Mouse (Mus musculus) cerebellum, postnatal 25 days (tissue): ENCODE data around the gene Cycs.
"Not testable (repeated sequence)": the region's sequence is repeated elsewhere in the genome, so short reads cannot be mapped to it uniquely, and the experiment has no call there.

ENCODE experiments used
- DNase-seq, 2 experiments: peaks; one replicate each; pipeline ENCODE4 v3.0.0; 2021; ENCODE audit warnings: mixed read lengths in 2 of 2

The Cycs gene

DNA sequence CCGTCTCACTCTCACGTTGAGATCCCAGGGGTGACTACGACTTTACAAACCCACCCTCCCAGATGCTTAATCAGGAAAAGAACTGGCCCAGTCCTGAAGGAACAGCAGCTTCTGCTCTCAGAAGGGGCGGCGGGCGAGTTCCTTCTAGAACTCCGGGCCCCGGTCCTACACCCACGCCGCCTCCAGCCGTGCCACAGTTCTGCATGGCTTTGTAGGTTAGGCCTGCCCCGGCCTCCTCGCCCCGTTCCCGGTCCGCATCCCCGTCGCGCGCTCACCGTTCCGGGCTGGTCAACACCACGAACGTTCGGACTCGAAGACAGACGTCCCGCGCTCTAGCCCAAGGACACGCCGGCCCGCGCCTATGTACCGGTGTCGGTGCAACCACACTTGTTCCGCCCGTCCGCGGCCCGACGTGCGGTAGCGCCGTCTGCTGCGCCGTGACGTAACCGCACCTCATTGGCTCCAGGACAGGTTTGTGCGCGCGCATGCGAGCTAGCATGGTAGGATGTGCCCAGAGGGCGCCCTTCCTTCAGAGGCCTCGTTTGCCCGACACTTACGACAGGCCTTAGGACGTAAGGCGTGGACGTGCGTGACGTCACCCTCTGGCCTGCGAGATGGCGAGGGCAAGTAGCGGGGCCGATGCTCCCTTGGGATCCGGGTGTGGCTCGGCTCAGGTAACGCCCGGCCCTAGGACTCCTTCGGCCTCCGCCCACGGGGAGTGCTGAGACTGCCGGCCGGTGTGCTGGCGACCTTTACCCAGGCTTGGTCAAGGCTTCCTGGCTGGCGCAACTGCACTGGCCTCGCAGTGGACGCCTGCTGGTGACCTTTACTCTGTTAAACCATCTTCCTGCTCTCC is at the start of gene Cycs:
Cycs (minus strand) TSS at position 398 of the 856 bp plus-strand sequence.
- DNase-seq: peak; percentile 99 to 100

DNA sequence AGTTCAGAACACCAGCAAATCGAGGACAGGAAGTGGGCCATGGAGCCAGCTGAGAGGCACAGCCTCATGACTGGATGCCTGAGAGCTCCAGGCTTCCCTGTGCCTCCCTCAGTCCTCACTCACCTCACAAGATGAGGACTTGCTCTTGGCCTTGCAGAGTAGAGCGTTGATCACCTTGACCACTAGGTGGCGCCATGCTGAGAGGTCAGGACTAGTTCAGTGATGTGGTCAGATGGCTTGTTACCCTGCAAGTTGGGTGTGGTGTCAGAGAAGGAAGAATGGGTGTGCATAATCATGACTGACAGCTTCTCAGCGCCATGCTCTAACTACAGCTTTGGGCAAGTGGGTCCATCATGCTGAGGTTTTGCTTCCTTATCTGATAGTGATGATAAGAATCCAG is 35.3 kb upstream of the Cycs start:
- DNase-seq: peak; percentile 24 to 55

DNA sequence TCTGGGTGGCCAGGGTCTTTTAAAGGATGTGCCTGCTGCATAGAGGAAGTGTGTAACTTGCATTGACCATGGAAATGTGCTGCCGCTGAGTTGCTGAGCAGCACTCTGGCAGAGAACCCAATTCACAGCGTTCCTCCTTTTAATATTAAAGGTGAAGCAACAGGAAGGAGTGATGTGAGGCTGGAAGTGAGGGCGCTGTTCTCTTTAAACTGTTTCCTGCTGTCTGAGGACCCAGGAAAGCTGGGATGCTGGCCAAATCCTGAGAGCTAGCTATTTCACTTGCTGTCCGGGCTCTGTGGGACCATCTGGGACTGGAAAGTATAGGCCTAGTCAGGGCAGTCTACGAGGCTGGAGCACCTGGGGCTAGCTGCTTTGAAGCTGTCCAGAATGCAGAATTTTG is 32.2 kb upstream of the Cycs start:
- DNase-seq: peak; percentile 57 to 76

DNA sequence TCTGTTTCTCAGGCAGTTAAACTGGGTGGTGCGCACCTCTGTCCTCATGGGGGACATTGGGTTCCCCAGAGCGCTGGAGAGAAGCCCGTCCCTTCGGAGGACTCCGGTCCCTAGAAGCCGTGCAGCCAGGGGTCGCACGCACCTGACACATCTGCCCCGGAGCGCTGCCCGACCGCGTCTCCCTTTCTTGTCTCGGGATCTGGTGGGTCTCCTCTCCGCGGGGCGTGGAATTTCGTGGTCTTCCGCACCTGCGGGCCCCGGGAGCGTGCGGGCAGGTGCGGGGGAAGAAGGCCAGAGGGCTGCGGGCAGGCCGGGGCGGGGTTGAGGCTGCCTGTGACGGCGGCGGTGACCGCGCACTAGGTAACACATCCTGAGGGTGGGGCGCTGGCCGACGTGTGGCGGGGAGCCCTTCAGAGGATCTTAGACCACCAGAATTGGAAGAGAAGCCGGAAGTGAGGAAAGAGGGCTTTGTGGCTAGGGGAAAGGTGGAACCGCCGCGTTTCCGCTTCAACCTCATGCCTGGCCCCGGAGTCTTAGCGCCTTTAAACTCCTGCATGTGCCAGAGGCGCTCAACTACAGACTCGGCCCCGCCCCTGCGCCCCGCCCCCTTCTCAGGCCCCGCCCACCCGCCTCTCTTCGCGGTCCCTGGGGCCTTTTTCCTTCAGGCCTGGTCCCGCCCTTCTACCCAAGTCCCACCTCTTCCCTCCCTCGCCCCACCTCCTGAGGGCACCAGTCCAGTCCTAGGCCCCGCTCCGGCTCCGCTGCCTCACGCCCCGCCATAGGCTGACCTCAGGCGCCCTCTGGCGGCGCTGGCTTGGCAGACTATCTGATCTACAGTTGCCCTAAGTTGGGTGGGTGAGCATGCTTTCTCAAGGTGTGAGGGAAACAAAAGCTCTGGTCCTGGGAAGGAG is 30.2 kb upstream of the Cycs start, which contains the start of gene 4921507P07Rik:
4921507P07Rik (minus strand) TSS at position 332 of the 911 bp plus-strand sequence.
- DNase-seq: peak; percentile 94 to 98

DNA sequence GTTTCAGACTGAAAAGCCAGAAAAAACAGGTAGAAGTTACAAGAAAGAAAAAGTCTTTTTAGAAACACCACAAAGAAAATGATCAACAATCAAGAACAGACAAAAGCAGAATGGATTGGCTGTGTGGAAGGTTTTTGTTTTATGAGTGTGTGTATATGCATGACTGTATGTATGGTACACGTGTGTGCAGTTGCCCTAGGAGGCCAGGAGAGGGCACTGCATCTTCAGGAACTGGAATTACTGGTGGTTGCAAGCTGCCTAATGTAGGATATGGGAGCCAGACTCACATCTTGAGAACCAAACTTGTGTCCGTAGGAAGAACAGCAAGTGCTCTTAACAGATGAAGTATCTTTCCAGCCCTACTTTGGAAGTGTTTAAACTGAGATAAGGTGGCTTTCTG is 28.0 kb upstream of the Cycs start:
- DNase-seq: no peak

DNA sequence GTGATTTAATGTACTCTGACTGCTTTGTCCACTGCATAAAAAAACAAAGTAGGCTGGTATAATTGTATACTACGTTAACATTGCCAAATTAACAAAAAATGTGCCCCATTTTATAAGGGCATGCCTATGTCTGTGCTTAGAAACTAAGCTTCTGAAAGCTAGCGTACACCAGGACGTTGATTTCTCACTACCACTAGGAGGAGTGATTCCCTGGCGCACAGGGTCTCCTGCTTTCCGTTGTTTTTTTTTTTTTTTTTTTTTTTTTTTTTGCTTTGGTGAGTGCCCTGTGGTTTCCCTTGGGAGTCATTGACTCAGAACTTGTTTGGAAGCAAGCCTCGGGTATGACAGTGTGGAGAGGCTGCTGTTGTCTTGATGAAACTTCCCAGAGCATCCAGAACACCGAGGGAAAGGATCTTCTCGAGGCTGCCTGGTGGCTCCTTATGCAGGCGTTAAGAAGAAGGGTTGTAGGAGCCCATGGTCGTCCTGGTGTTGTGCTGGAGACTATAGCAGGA is 27.1 kb upstream of the Cycs start:
- DNase-seq: no peak

DNA sequence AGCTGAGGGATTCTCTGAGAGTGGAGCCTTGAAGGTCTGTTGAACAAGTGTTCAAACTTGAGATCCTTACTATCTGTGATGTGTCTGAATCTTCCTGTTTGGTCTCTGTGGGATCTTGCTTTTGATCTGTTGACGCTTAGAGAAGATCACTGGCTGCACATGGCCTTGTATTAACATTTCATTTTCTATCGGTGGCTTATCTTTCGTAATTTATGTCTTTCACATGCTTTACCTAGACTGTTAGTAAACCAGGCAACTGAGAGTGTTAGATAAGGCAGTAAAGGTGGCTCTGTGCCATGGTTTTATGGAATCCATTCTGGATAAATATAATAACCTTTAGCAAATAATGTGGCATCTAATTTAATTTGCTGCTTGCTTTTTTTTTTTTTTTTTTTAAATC is 23.9 kb upstream of the Cycs start:
- DNase-seq: no peak

DNA sequence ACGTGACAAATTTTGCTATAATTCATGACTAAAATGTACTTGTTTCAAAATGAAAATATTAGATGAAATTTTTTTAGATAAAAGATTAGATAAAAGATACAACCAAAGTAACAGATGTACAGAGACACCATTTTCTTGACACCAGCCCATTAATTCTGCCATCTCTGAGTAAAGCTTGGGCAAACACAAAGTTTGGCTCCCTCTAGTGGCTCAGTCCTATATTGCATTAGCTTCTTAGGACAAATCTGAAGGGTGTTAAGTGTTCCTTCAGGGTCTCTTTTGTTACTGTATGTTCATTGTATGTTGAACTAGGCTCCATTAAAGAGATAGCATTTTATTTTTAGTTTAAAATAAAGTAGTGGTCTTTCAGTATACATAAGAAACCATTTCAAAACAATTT is 21.9 kb upstream of the Cycs start:
- DNase-seq: peak in 1 of 2 experiments; percentile 69

DNA sequence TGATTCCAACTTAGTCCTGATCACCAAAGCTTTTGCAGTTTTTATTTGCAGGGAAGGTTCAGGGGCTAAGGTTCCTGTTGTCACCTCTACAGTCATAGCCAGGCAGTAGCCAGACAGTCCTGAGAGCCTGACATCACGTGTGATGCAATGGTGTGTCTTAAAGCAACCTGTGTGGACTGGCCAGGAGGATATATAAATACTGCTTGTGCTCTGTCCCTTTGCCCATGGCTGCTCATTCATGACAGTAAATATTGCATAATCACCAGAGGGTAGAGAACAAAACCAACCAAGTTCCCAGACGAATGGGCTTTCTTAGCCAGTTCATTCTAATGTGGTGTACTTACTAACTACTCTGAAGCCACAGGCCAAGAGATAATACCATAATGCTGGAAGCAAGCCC is 21.1 kb upstream of the Cycs start:
- DNase-seq: no peak

DNA sequence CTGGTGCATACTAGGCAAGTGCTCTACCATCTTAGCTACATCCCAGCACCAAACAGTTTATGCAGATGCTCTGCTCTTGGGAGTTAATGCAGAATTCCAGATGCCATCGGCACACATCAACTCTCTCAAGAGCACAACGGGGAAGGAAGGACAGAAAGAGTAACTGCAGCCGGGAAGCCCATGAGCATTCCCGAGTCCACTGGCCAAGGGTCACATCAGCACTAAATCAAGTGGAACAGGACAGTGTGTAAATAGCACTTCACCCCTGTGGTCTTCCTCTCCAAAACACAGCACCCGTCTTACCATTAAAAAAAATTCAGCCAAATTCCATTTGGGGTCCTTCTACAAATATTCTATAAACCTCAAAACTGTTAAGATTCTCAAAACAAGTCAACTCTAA is 20.0 kb upstream of the Cycs start:
- DNase-seq: no peak

DNA sequence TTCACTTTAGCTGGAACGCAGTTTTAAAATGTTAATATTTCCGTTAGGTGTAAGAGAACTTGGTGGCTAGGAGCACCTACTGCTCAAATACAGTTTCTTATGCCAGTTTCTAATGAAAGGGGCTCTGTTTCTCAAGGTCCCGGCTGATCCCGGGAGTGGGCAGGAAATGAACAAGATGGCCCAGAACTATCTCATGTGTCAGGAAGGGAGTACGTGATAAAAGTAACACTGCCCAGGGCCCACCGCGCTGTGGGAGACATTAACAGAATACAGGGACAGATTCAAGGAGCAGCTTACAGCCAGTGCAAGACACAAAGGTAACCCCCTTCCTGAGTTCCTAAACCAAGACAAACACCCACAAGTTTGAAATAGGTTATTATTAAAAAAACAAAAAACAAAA is 19.4 kb upstream of the Cycs start:
- DNase-seq: no peak

DNA sequence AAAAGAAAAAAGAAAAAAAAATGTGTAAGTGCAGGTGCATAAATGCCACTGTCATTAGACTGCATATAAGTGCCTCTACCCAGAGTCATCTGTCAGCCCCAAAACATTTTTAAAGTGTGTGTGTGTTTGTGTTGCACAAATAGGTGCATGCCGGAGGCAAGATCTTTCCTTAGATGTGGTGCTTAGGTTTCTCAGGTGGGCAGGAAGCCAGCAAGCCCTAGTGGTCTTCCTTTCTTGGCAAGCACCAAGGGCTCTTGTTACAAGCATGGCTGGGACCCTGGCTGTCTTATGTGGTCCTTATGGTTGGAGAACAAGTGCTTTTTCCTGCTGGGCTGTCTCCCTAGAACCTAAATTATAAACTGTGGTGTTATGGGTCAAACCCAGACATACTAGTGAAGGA is 5.3 kb upstream of the Cycs start:
- no peak for DNase-seq

DNA sequence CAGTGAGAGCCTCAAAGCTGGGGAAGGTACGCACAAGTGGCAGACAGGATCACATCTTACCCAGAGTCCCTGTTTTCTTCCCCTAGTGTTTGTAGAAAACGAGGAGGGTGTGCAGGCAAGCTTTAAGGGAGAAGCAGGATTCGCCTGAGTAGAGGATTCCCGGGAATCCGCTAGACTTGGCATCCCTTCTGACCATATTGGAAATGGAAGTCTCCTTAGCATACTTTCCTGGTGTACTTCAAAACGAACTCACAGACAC is 588 bp upstream of the Cycs start:
- DNase-seq: no peak

DNA sequence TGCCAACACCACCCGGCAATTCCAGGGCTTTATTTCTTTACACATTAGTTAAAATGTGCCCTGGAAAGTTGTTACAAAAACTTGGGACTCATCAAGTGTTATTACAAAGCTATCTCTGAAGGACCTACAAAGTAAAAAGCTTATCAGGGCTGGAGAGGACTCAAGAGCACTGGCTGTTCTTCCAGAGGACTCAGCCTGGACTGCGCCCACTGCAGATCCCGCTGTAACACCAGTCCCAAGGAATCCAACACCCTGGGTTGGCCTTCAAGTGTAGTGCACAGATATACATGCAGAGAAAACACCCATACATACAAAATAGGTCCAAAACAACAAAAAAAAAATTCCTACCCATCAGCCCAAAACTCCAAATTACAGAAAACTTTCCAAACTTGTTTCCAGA is 2.7 kb downstream of the Cycs start:
- DNase-seq: no peak

DNA sequence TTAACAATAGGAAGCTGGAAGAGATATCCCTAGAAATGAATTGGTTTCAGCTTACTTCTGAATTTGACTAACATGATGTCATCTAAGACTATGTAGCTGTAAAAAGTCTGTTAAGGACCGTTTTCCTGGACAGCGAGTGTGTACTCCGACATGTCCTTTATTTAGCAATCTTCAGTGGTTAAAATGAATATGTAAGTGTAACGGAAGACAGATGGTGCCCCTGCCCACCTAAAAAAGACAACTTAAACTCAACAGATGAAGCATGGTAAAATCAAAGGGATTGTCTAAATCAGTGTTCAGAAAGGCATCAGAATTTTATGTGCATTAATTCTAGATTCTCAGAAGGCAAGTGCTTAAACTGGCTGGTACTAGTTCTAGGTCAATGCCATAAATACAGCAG is 3.9 kb downstream of the Cycs start:
- no peak for DNase-seq

DNA sequence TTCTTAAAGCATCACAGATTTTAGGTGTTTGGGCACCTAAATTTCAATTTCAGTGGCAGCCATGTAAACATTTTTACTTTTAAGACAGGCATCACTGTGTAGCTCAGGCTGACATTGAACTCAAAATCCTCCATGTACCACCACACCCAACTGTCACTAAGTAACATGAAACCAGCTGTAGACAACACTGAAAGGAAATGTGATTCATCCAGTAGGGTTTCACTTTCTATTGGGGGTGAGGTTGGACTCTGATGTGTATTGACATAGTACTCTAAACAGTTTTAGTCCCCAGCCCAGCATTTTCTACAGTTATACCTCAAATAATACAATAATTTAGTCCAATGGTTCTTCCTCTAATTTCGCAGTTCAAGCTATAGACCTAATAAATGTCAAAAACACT is 5.6 kb downstream of the Cycs start:
- no peak for DNase-seq

DNA sequence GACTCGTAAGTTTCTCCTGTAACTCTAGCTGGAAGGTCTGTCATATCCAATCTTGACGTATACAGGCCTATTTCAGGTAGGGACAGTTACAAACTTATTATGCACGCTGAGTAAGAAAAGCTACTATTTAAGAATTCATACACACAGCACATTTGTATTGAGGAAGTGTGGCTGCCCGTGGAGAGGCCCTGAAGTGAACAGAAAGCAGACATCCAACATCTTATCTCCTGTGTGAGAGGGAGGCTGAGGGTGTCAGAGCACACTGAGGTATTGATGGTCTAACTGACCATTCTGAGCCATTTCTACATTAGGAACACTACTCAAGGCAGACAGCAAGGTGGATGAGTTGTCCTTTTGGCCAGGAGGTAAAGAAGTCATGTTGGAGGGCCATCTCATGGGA is 7.5 kb downstream of the Cycs start:
- DNase-seq: no peak

DNA sequence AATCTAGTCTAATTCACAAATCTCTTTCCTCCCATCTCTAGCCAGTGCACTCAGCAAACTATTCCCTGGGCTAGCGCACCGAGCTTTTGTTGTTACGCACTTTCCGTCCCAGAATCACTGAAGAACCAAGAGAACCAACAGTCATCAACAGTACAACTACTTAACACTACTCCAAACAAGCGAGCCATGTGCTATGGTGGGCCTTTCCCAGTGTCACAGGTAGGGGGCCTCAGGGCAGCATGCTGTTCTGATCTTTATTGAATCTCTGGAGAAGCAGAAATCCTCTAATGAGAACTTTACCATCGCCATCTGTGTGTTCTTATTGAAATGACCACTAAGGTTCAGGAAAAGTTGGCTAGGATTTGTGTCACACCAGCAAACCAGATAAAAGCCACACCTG is 8.8 kb downstream of the Cycs start:
- no peak for DNase-seq

DNA sequence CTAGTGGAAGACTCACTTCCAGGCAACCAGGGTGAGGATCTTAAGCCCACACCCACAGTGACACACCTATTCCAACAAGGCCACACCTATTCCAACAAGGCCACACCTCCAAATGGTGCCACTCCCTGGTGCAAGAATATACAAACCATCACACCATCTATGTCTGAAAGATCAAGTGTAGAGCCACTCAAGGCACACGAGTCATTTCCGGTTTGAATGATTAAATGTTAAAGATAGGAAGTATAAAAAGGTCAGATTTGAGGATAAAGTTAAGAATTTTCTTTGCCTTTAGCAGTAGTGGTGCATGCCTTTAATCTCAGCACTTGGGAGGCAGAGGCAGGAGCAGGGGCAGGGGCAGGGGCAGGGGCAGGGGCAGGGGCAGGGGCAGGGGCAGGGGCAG is 12.1 kb downstream of the Cycs start:
- not testable (repeated sequence) for DNase-seq

DNA sequence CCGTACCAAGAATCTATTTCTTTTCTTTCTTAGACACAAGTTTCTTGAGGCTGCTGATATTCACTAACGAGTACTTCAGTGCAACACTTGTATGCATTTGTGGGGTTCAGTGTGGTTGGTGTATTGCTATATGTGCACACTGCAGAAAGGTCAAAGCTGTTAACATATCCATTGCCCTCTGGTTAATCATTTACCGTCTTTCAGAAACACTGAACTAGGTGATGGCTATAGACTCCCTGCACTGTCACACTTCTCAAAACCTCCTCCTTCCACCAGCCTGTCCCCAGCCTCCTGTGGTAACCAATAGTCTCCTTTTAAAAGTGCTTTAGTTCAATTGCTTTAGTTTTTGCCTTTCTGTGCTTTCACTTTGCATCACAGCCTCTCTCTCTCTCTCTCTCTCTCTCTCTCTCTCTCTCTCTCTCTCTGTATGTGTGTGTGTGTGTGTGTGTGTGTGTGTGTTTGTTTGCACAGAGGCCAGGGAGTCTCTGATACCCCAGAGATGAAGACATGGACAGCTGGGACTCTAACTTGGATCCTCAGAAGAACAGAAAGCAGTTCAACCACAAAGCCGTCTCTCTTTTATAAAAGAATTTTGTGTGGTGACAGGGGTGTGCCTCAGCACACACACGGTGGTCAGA is 13.3 kb downstream of the Cycs start:
- DNase-seq: no peak

DNA sequence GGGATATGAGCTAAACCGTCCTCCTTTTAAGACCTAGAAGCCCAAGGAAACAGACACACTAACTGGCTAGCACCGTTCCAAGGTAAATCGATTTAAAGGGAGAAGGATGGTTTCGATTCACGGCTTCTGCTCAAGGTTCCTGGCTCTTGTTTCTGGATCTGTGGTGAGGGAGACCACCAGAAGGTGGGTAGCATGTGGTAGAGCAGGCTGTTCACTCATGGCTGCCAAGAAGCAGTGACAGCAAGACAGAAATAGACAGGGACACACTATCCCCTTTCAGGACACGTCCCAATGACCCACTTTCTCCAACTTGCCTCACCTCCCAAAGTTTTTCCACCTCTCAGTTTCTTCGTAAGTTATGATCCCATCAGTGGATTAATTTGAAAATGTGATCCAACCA is 16.5 kb downstream of the Cycs start:
- DNase-seq: peak in 1 of 2 experiments; percentile 19

DNA sequence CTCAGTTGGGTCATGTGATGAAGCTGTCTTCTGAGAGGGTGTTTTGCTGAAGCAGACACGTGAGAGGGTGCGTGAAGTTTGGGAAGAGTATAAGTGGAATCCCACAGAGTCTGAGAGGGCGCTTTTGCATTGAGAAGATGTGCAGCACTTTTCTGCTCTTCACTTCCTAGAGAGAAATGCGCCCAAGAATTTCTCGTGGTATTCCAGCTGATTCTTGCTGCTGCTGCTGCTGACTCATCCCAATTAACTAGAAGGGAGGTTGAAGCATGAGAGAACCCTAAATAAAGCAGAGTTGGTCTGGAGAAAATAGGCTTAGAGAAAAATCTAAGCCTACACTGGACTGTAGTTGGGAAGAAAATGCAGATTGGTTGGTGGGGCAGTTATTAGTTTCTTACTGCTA is 17.3 kb downstream of the Cycs start:
- no peak for DNase-seq

DNA sequence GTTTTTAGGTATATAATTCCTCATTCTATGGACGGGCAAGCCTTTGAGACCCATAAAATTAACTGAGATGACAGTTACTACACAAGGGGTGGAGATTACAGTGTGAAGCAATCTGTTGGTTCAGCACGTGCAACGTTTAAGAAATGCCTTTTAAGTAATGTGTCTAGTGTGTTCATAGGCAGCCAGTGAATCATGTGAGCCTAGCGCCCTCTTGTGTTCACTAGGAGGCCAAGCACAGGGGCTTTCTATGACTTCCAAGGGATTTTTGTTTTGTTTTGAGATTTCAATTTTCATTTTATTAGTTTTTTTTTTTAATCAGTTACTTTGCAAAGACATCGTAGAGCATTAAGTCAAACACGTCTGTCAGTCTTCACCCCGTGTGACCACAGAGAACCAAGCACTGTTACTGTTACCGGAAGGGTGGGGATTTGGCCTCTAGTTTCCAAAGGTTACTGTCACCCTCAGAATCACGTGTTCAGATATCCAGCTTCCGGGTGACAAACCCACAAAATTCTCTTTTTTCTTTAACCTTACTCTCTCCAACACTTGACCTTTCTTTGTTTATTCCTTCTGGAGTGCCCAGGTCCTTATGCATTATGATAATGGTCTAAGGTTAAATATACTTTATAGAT is 20.8 kb downstream of the Cycs start:
- DNase-seq: peak in 1 of 2 experiments; percentile 44
